Mouse (Mus musculus) ES-E14 (cell line): ENCODE results near the gene Ggt1. TPM values are rescaled to one million over a fixed set of nuclear protein-coding genes. Genes with fewer than 3 reads are reported as not detected.

Experiments used
- DNase-seq: peaks from one replicate; pipeline ENCODE4 v3.0.0-alpha.2; 2013; ENCODE audit warnings: low read depth, low spot score
- H3K27ac ChIP-seq: 2 replicates; pipeline ENCODE4 v1.5.1; 2012; ENCODE audit warnings: low read depth, mild to moderate bottlenecking, low read length, moderate library complexity, mixed read lengths; ENCODE audit not compliant: poor library complexity, insufficient read depth, severe bottlenecking
- H3K36me3 ChIP-seq: 2 replicates; pipeline ENCODE4 v1.6.1; 2012; ENCODE audit warnings: mild to moderate bottlenecking, low read length, moderate library complexity, mixed read lengths; ENCODE audit not compliant: control insufficient read depth, poor library complexity, insufficient read depth, severe bottlenecking
- H3K4me1 ChIP-seq, 2 experiments: fragments of 150-350 bp in 1 of 2; sonication (generic) in 1 of 2; 2 replicates each; pipeline ENCODE4 v1.6.1; 2012; ENCODE audit warnings: low read length in 2 of 2, mild to moderate bottlenecking in 1 of 2, mixed read lengths in 1 of 2; ENCODE audit not compliant: control insufficient read depth in 2 of 2, insufficient read depth in 2 of 2, poor library complexity in 1 of 2
- H3K4me3 ChIP-seq, 2 experiments: fragments of 150-350 bp in 1 of 2; sonication (generic) in 1 of 2; 2 replicates each; pipeline ENCODE4 v1.5.1; 2012; ENCODE audit warnings: low read length in 2 of 2, low read depth in 1 of 2, mild to moderate bottlenecking in 1 of 2, mixed read lengths in 1 of 2; ENCODE audit not compliant: insufficient read depth in 1 of 2, poor library complexity in 1 of 2, severe bottlenecking in 1 of 2
- H3K9ac ChIP-seq: 2 replicates; pipeline ENCODE4 v1.6.1; 2012; ENCODE audit warnings: low read depth, mild to moderate bottlenecking, low read length, mixed read lengths; ENCODE audit not compliant: poor library complexity, insufficient read depth, severe bottlenecking
- H3K9me3 ChIP-seq: fragments of 150-350 bp; sonication (generic); 2 replicates; pipeline ENCODE4 v1.6.1; 2012; ENCODE audit warnings: low read depth, mild to moderate bottlenecking, low read length; ENCODE audit not compliant: control insufficient read depth, insufficient read depth
- CHD2 ChIP-seq: IDR thresholded peaks from 2 replicates; pipeline ENCODE4 v1.6.1; 2014; ENCODE audit warnings: mild to moderate bottlenecking, low read depth, low read length, inconsistent platforms
- HCFC1 ChIP-seq: IDR thresholded peaks from 2 replicates; pipeline ENCODE4 v1.6.1; 2012; ENCODE audit warnings: low read length, inconsistent platforms, borderline replicate concordance; ENCODE audit not compliant: insufficient read depth
- MAFK ChIP-seq: IDR thresholded peaks from 2 replicates; pipeline ENCODE4 v1.6.1; 2014; ENCODE audit warnings: mild to moderate bottlenecking, low read depth, low read length, inconsistent platforms; ENCODE audit not compliant: insufficient read depth
- ZC3H11A ChIP-seq: IDR thresholded peaks from 2 replicates; pipeline ENCODE4 v1.6.1; 2012; ENCODE audit warnings: low read depth, mild to moderate bottlenecking, inconsistent platforms, low read length, borderline replicate concordance
- ZNF384 ChIP-seq: IDR thresholded peaks from 2 replicates; pipeline ENCODE4 v1.6.1; 2012; ENCODE audit warnings: low read depth, low read length, inconsistent platforms
- in situ Hi-C, 2 experiments: fragments of 600-800 bp; cut with MboI; formaldehyde crosslinking; loops; one replicate each; pipeline ENCODE4 v1.15.1; 2025; ENCODE audit warnings: low sequenced_read_pairs in 2 of 2, inconsistent platforms in 1 of 2; ENCODE audit not compliant: unreplicated experiment in 2 of 2
- total RNA-seq: library from RNA; depleted of rRNA; stranded (reverse); fragments of 300-350 nt; gene quantifications from 2 replicates; pipeline ENCODE4 v1.2.3, GENCODE M21; 2012

Gene Ggt1
- total RNA-seq, 1 experiment: 23.6 TPM

- DNase-seq: no peak
- peak; percentile 43; the same call in 1 of the 2 replicates for TF ChIP-seq ZNF384
- TF ChIP-seq MAFK: no peak
- TF ChIP-seq ZC3H11A: no peak
- no peak for TF ChIP-seq HCFC1
- no peak for TF ChIP-seq CHD2
Observed at GRCm38 (mm10) chr10:75589129-75589528, 27.7 kb downstream of the Ggt1 start, which contains the start of gene Ggt5. Ggt5 (plus strand) TSS chr10:75589340.

GRCm38 (mm10) chr10:75589651-75590050 lies 28.2 kb downstream of the Ggt1 start:
- Histone ChIP-seq H3K4me1 (peaks cover 0 to 5% of the 10 kb centered on the region in 2 experiments; a peak in 1 of 4 replicates), H3K9me3 (no peaks in the 10 kb centered on the region), H3K9ac (no peak overlapping the region), H3K36me3 (no peaks in the 10 kb centered on the region), H3K27ac (no peak overlapping the region), H3K4me3 (no peak overlapping the region)
- TF ChIP-seq ZNF384 (no peak), HCFC1 (no peak), MAFK (no peak)
- no peak for DNase-seq
- in situ Hi-C loops: loop anchor here (10.0 to 25.0 kb wide), 2 partner anchors 365 to 373 kb away; partner anchors contain the start of gene Gm5134 (in 2 of the 2)

More at GRCm38 (mm10) chr10:75589129-75589528, 27.7 kb downstream of the Ggt1 start, which contains the start of gene Ggt5:
- no peak within 1 kb of the TSS for H3K4me3 ChIP-seq
- H3K27ac ChIP-seq: no peak within 1 kb of the TSS
- no peak within 1 kb of the TSS for H3K9ac ChIP-seq
- no peaks in the 10 kb centered on the region for H3K36me3 ChIP-seq
- in situ Hi-C loops: loop anchor here in 1 of 2 experiments (25.0 kb wide), 1 partner anchor 373 kb away; the partner anchor contains the start of gene Gm5134
- peaks cover 0 to 8% of the 10 kb centered on the region in 2 experiments; a peak in 1 of 4 replicates for H3K4me1 ChIP-seq
- no peaks in the 10 kb centered on the region for H3K9me3 ChIP-seq

GRCm38 (mm10) chr10:75591211-75591894 lies 29.9 kb downstream of the Ggt1 start:
- Histone ChIP-seq H3K9me3 (no peaks in the 10 kb centered on the region), H3K9ac (no peak overlapping the region), H3K4me1 (no peaks in the 10 kb centered on the region; a peak in 1 of 4 replicates), H3K36me3 (no peaks in the 10 kb centered on the region), H3K27ac (no peak overlapping the region), H3K4me3 (no peak overlapping the region)
- TF ChIP-seq HCFC1 (no peak), ZNF384 (no peak), ZC3H11A (no peak), MAFK (no peak), CHD2 (no peak)
- DNase-seq: no peak
- in situ Hi-C loops: loop anchor here (10.0 to 25.0 kb wide), 2 partner anchors 363 to 371 kb away; partner anchors contain the start of gene Gm5134 (in 2 of the 2)

GRCm38 (mm10) chr10:75592585-75592984 lies 31.2 kb downstream of the Ggt1 start:
- Histone ChIP-seq H3K36me3 (no peaks in the 10 kb centered on the region), H3K4me1 (no peaks in the 10 kb centered on the region; a peak in 1 of 4 replicates), H3K9me3 (no peaks in the 10 kb centered on the region), H3K9ac (no peak overlapping the region), H3K27ac (no peak overlapping the region), H3K4me3 (no peak overlapping the region)
- no peak for DNase-seq
- in situ Hi-C loops: loop anchor here (10.0 to 25.0 kb wide), 2 partner anchors 362 to 370 kb away; partner anchors contain the start of gene Gm5134 (in 2 of the 2)
- no peak for TF ChIP-seq CHD2

- Histone ChIP-seq H3K9ac (no peak overlapping the region), H3K27ac (no peak overlapping the region), H3K4me3 (no peak overlapping the region), H3K4me1 (no peaks in the 10 kb centered on the region), H3K36me3 (no peaks in the 10 kb centered on the region), H3K9me3 (no peaks in the 10 kb centered on the region)
- DNase-seq: no peak
- no peak for TF ChIP-seq CHD2
- no peak for TF ChIP-seq MAFK
- TF ChIP-seq HCFC1: no peak
- no peak for TF ChIP-seq ZC3H11A
- TF ChIP-seq ZNF384: no peak
- in situ Hi-C loops: loop anchor here (10.0 to 25.0 kb wide), 2 partner anchors 359 to 366 kb away; partner anchors contain the start of gene Gm5134 (in 2 of the 2)
Observed at GRCm38 (mm10) chr10:75595981-75596380, 34.6 kb downstream of the Ggt1 start.
